Mouse (Mus musculus): ENCODE data around the gene Ar. TPM values are rescaled to one million over a fixed set of nuclear protein-coding genes. Genes with fewer than 3 reads are reported as not detected.

The Ar gene
- 1.1 and 1.3 TPM in 2 replicates for polyA plus RNA-seq (2015; fragmentation: Nextera tagmentation; extraction: Ambion mirVana)

GRCm38 (mm10) chrX:98148531-98149342 is at the start of gene Ar:
Ar (plus strand) TSS chrX:98148769.
- DNase-seq (ENCODE audit: low spot score) (peak; percentile 14), ATAC-seq (replicated peaks; ENCODE audit: low FRiP score, low read depth) (no peak; the same call in 1 of the 2 replicates)
- Histone ChIP-seq H3K4me1 (replicated peaks; ENCODE audit: insufficient read depth, low read length) (no peaks in the 10 kb centered on the region), H3K4me3 (replicated peaks; ENCODE audit: low read depth, low read length) (peak within 1 kb of the TSS; percentile 31), H3K9me3 (replicated peaks; ENCODE audit: low read length) (no peaks in the 10 kb centered on the region), H3K4me2 (ENCODE audit: low read length) (peak within 1 kb of the TSS; percentile 60), H3K27ac (no peak within 1 kb of the TSS), H3K27me3 (ENCODE audit: insufficient read depth, low read length) (no peaks in the 10 kb centered on the region; the same call in 1 of the 2 replicates), H3K9ac (ENCODE audit: low read depth, low read length) (no peak within 1 kb of the TSS), H3K36me3 (ENCODE audit: insufficient read depth, low read length) (no peaks in the 10 kb centered on the region)
- TF ChIP-seq CTCF (IDR thresholded peaks at IDR 0.05; ENCODE audit: low read depth) = no peak
- 26% methylated on average over 27 of the region's 27 CpGs for WGBS

- Histone ChIP-seq H3K36me3 (ENCODE audit: insufficient read depth, low read length) (no peaks in the 10 kb centered on the region), H3K4me3 (replicated peaks; ENCODE audit: low read depth, low read length) (peak overlapping the region; percentile 31), H3K9me3 (replicated peaks; ENCODE audit: low read length) (no peaks in the 10 kb centered on the region), H3K4me1 (replicated peaks; ENCODE audit: insufficient read depth, low read length) (no peaks in the 10 kb centered on the region), H3K4me2 (ENCODE audit: low read length) (peak overlapping the region; percentile 60), H3K9ac (ENCODE audit: low read depth, low read length) (no peak overlapping the region), H3K27me3 (ENCODE audit: insufficient read depth, low read length) (no peaks in the 10 kb centered on the region; the same call in 1 of the 2 replicates), H3K27ac (no peak overlapping the region)
- no peak for TF ChIP-seq CTCF (IDR thresholded peaks at IDR 0.05; ENCODE audit: low read depth)
- 19% methylated on average over 30 of the region's 30 CpGs for WGBS
- no peak; the same call in 1 of the 2 replicates for ATAC-seq (replicated peaks; ENCODE audit: low FRiP score, low read depth)
- no peak for DNase-seq (ENCODE audit: low spot score)
These were observed 1.3 kb downstream of the Ar start for GRCm38 (mm10) chrX:98149724-98150392.

DNA sequence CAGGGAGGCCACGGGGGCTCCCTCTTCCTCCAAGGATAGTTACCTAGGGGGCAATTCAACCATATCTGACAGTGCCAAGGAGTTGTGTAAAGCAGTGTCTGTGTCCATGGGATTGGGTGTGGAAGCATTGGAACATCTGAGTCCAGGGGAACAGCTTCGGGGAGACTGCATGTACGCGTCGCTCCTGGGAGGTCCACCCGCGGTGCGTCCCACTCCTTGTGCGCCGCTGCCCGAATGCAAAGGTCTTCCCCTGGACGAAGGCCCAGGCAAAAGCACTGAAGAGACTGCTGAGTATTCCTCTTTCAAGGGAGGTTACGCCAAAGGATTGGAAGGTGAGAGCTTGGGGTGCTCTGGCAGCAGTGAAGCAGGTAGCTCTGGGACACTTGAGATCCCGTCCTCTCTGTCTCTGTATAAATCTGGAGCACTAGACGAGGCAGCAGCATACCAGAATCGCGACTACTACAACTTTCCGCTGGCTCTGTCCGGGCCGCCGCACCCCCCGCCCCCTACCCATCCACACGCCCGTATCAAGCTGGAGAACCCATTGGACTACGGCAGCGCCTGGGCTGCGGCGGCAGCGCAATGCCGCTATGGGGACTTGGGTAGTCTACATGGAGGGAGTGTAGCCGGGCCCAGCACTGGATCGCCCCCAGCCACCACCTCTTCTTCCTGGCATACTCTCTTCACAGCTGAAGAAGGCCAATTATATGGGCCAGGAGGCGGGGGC is 2.0 kb downstream of the Ar start:
- Histone ChIP-seq H3K36me3 (ENCODE audit: insufficient read depth, low read length) (no peaks in the 10 kb centered on the region), H3K4me1 (replicated peaks; ENCODE audit: insufficient read depth, low read length) (no peaks in the 10 kb centered on the region), H3K27ac (no peak overlapping the region), H3K9ac (ENCODE audit: low read depth, low read length) (no peak overlapping the region), H3K4me3 (replicated peaks; ENCODE audit: low read depth, low read length) (peak overlapping the region; percentile 31), H3K27me3 (ENCODE audit: insufficient read depth, low read length) (no peaks in the 10 kb centered on the region; the same call in 1 of the 2 replicates), H3K4me2 (ENCODE audit: low read length) (peak overlapping the region; percentile 60), H3K9me3 (replicated peaks; ENCODE audit: low read length) (no peaks in the 10 kb centered on the region)
- ATAC-seq (replicated peaks; ENCODE audit: low FRiP score, low read depth) = peak; percentile 43; the same call in 1 of the 2 replicates
- DNase-seq (ENCODE audit: low spot score) = no peak
- 37% methylated on average over 33 of the region's 33 CpGs for WGBS
- TF ChIP-seq CTCF (IDR thresholded peaks at IDR 0.05; ENCODE audit: low read depth) = no peak

DNA sequence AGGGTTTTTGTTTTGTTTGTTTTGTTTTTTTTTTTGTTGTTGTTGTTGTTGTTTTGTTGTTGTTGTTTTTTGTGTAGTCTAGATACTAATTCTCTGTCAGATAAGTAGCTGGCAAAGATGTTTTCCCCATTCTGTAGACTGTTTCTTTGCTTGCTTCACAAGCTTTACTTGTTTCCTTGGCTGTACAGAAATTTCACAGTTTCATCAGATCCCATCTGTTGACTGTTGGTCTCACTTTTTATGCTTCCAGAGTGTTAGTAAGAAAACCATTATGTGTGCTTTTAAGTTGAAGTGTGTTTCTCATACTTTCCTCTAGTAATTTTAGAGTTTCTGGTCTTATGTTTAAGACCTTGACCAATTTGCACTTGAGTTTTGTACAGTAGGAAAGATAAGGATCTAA is 41.2 kb downstream of the Ar start:
- no peak for DNase-seq (ENCODE audit: low spot score)
- Histone ChIP-seq H3K36me3 (ENCODE audit: insufficient read depth, low read length) (no peaks in the 10 kb centered on the region), H3K4me2 (ENCODE audit: low read length) (no peak overlapping the region), H3K4me1 (replicated peaks; ENCODE audit: insufficient read depth, low read length) (no peaks in the 10 kb centered on the region), H3K9me3 (replicated peaks; ENCODE audit: low read length) (no peaks in the 10 kb centered on the region), H3K9ac (ENCODE audit: low read depth, low read length) (no peak overlapping the region), H3K27me3 (ENCODE audit: insufficient read depth, low read length) (no peaks in the 10 kb centered on the region), H3K4me3 (replicated peaks; ENCODE audit: low read depth, low read length) (no peak overlapping the region), H3K27ac (no peak overlapping the region)
- TF ChIP-seq CTCF (IDR thresholded peaks at IDR 0.05; ENCODE audit: low read depth) = no peak
- no peak for ATAC-seq (replicated peaks; ENCODE audit: low FRiP score, low read depth)

DNA sequence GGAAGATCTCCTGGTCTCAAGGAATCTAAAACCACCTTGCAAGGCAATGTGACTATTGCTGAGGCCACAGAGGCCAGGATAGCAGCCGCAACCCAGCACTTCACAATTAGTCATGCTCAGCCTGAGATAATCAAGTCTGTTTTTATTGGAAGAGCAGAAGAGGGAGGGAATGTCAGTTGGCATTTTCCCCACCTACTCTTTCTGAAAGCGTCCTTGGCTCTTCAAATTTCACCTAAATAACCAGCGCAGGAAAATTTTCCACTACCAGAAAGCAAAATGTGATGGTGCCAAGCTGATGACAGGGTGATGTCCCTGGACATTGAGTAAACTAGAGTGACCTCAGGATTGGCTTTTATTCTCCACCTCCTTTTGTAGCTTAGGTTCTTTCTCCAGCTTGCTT is 57.2 kb downstream of the Ar start:
- Histone ChIP-seq H3K27me3 (ENCODE audit: insufficient read depth, low read length) (no peaks in the 10 kb centered on the region), H3K4me3 (replicated peaks; ENCODE audit: low read depth, low read length) (no peak overlapping the region), H3K9me3 (replicated peaks; ENCODE audit: low read length) (no peaks in the 10 kb centered on the region), H3K9ac (ENCODE audit: low read depth, low read length) (no peak overlapping the region), H3K4me2 (ENCODE audit: low read length) (no peak overlapping the region), H3K27ac (no peak overlapping the region), H3K36me3 (ENCODE audit: insufficient read depth, low read length) (no peaks in the 10 kb centered on the region), H3K4me1 (replicated peaks; ENCODE audit: insufficient read depth, low read length) (no peaks in the 10 kb centered on the region)
- 44% methylated on average over 3 of the region's 3 CpGs for WGBS
- no peak for TF ChIP-seq CTCF (IDR thresholded peaks at IDR 0.05; ENCODE audit: low read depth)
- no peak for ATAC-seq (replicated peaks; ENCODE audit: low FRiP score, low read depth)
- no peak for DNase-seq (ENCODE audit: low spot score)

DNA sequence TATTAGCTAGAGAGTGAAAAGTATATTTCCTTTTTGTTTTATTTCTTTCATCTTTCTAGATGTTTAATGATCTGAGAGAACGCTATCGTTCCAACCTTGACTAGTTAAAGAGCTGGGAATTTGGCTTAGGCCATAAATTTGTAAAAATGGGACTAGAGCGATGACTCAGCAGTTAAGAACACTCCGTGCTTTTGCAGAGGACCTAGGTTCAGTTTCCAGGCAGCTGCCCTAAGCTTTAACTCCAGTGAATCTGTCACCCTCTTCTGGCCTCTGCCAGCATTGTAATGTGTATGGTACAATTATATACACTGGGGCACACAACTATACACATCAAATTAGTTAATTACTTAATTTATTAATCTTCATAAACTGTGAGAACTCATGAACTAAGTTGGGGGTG is 58.6 kb downstream of the Ar start:
- H3K4me1 ChIP-seq (replicated peaks; ENCODE audit: insufficient read depth, low read length) = no peaks in the 10 kb centered on the region
- H3K4me3 ChIP-seq (replicated peaks; ENCODE audit: low read depth, low read length) = no peak overlapping the region
- no peaks in the 10 kb centered on the region for H3K27me3 ChIP-seq (ENCODE audit: insufficient read depth, low read length)
- no peak overlapping the region for H3K4me2 ChIP-seq (ENCODE audit: low read length)
- ATAC-seq (replicated peaks; ENCODE audit: low FRiP score, low read depth) = no peak
- TF ChIP-seq CTCF (IDR thresholded peaks at IDR 0.05; ENCODE audit: low read depth) = no peak; the same call in 1 of the 2 replicates
- peak; percentile 0 for DNase-seq (ENCODE audit: low spot score)
- no peak overlapping the region for H3K27ac ChIP-seq
- H3K9ac ChIP-seq (ENCODE audit: low read depth, low read length) = no peak overlapping the region
- 48% methylated on average over 4 of the region's 4 CpGs for WGBS
- H3K36me3 ChIP-seq (ENCODE audit: insufficient read depth, low read length) = no peaks in the 10 kb centered on the region
- no peaks in the 10 kb centered on the region for H3K9me3 ChIP-seq (replicated peaks; ENCODE audit: low read length)
